Mouse (Mus musculus) gonadal fat pad, adult 2 months (tissue): ENCODE results near the gene Gpn2. TPM values are rescaled to one million over a fixed set of nuclear protein-coding genes. Genes with fewer than 3 reads are reported as not detected.

Source experiments
- DNase-seq: peaks from one replicate; pipeline ENCODE4 v3.0.0-alpha.2; 2012; ENCODE audit warnings: low read depth
- polyA plus RNA-seq: library from polyadenylated mRNA; depleted of rRNA; stranded (reverse); fragments of >200 nt; gene quantifications from 2 replicates; pipeline ENCODE4 v1.2.3, GENCODE M21; 2012

Gpn2 gene
- polyA plus RNA-seq, 1 experiment: 39.1 TPM

DNA sequence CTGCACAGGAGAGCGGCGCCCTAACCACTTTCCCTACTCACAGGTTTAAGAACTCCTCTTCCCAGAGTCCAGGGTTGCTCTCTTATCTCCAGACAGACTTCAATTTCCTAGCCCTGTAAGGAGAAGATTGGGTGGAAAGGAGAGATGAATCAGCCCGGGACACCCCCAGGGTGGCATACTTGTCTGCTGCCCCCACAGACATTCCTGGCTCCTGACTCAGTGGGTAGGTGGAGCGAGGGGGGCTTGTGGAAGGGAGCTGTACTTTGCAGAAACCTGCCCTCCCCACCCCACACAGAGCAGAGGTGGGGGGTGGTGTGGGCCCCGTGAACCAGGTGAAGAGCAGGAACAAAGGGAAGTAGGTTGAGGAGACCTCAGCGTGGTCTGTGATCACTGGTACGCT is 11.4 kb downstream of the Gpn2 start:
- no peak for DNase-seq

DNA sequence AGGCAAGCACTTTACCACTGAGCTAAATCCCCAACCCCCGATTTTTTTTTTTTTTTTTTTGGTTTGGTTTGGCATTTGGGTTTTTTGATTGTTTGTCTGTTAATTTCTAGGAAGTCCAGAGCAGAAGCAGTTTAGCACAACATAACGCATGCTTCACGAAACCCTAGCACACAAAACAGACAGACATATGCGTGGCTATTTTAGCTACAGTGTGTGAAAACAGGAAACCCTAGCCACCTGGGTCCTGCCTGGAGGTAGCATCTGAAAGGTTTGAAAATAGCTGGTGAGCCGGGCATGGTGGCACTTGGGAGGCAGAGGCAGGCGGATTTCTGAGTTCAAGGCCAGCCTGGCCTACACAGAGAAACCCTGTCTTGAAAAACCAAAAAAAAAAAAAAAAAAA is 11.9 kb downstream of the Gpn2 start:
- no peak for DNase-seq

DNA sequence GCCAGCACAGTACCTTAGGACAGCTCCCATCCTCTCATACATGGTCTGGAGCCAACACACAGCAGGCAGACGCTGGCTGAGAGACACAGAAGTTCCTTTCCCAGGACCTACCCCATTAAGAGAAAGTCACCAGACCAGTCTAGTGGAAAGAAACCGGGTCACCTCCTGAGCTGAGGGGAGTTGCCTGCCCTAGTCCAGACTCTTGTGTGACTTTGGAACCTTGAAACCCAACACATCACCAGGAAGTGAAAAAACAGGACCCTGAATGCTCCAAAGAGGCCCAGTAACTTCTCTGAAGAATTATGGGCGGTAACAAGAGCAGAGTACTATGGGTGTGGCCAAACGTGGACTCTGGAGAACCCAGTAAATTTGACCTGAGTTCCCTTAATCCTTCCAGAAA is 14.5 kb downstream of the Gpn2 start:
- no peak for DNase-seq

DNA sequence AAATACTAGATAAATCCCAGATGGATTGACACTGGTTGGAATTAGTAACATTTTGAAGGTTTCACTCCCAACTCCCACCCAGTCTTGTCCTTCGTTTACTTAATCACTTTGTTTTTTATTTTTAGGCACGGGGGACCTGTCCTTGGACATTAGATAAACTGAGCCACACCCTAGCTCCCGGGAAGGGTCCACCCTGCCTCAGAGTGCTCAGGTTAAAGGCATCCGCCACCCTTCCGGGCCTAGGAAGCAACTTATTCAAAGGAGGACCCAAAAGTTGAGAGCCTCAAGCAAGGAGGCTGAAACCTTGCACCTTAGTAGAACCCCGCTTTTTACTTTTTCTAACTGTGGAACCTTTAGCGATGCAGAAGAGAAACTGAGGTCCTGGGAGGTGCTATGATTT is 15.0 kb downstream of the Gpn2 start:
- no peak for DNase-seq

DNA sequence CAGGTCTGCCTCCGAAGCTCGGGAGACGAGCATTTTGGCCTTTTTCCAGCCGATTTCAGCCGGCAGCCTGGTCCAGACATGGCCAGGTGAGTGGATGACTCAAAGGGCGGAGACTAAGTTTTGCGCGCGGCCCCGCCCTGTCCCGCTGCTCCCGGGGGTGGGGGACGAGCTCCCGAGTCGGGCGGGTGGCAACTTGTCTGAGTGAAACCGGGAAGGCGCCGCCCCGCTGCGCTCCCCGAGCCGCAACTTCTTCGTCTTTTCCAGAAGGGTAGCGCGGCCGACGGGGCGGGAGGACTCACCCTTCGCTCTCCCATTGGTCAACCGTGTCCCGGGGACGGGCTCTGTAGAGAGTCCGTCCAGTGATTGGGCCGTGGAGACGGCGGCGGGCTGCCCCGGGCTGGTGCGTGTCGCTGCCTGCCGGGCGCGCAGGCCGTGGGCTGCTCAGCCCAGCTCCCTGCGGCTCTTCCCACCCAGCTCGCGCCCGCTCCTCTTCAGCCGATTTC is 15.5 kb downstream of the Gpn2 start:
- DNase-seq: no peak

DNA sequence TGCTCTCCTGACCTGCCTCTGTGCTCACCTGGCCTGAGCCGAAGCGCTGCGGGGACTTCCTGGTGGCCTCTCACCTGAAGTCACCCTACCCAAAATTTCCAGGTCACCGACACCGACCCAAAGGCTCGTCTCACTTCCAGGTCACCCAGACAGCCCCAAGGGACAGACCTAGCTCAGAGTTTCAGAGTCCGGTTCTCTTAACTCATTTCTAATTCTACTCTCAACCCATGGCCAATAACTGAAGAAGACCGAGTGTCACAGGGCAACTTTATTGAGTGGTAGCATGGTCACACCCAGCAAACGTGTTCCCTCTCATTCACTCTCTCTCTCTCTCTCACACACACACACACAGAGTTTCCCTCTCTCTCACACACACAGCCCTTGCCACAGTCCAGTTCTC is 16.1 kb downstream of the Gpn2 start:
- DNase-seq: no peak

DNA sequence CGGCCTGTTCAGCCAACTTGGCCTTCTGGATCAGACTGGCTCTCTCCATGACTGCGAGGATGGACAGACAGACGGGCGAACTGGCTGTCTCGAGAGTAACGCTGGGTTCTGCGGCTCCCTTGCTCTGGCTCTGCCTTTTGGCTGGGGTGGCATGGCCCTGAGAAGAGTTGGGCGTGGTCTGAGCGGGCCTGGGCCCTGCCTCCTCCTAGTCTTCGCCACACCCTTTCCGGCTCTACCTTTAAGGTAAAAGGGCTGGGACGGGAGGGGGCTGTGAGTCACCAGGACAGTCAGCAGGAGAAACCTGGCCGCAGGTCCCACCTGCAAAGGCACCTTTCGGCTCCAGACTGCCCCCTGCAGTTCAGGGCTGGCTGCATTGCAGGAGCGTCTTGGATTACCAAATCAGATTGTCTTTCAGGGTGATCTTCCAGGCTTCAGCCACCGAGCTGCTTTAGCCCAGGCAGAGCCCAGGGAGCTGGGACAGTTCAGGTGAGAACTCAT is 17.6 kb downstream of the Gpn2 start, which contains the start of gene Sfn:
Sfn (minus strand) TSS at position 448 of the 498 bp plus-strand sequence.
- DNase-seq: no peak

DNA sequence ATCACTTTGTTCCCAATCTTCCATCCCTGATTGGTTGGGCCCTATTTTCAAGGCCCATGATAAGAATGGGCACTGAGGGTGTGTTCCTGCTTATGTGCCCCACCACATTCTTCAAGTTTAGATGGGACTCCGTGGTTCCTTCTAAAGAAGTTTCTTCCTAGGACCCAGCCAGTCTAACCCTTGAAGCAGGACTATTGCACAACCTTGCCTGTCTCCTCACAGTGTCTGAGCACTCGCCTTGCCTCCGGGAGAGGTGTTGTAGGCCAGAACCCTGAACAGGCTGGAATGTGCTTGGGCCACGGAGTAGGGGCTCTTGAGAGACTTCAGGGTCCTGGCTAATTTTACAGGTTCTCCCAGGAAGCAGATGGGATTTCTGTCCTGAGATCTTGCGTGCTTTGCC is 18.9 kb downstream of the Gpn2 start:
- DNase-seq: no peak

DNA sequence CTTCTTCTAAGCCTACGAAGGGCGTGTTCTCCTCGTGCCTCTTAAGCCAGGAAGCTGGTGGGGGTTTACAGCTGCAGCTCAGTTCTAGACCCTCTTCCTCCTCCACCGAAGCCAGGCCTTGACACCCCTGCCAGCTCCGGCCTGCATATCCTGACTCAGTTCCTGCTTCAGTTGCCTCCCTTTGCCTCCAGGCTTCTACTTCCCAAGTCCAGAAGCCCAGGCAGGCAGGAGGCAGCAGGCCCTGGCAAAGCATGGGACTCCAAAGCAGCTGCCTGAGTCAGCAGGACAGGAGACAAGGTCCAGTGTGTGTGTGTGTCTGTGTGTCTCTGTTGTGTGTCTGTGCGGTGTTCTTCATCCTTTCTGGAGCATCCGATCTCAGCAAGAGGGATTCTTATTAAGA is 20.0 kb downstream of the Gpn2 start:
- DNase-seq: no peak

DNA sequence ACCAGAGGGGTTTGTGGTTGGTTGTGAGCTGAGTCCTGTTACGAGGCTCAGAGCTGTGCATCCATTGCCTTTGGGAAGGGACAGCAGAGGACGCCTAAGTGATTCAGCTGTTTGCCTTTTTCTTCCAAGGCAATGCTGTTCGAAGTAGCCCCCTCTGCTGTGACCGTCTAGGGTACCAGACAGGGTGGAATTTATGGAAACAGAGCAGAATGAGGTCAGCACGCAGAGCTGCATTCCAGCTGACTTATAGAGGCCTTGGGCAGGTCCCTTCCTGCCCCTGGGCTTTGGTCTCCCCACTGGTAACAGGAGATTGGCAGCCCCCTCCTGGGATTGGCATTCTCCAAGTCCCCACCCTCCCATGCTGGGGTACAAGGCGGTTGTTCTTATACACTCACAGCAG is 20.7 kb downstream of the Gpn2 start:
- DNase-seq: no peak

DNA sequence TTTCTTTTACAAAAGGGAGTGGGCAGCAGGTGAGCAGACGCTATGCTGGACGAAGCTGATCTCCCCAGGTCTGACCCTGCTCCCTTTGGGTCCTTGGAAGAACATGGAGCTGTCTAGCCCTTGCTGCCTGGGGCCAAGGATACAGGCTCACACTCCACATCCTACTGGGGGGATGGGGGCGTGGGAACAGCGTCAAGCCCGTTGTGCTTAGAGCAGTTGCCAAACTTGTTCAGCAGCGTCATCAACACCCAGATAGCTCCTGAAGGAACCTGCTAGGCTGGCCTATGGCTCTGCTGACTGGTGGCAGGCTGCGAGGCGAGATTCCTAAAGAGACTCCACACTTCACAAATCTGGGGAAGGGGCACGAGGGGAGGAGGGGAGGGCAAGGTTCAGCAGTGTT is 21.2 kb downstream of the Gpn2 start:
- no peak for DNase-seq

DNA sequence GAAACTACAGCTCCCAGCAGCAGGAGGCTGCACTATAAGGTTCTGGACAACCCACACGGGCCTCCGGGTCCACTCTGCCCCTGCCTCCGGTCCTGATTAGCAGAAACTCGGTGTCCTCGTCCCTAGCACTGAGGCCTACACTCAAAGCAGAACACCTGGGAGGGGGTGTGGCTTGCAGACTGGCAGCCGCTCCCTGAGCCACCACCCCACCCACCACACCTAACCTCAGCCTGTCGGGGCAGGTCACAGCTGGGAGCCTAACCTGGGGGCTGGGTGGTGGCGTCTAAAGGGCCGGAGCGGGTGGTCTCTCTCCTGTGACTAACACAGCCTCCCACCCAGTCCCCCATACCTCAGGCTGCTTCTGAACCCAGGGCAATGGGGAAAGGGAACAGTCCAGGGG is 23.1 kb downstream of the Gpn2 start:
- DNase-seq: no peak

DNA sequence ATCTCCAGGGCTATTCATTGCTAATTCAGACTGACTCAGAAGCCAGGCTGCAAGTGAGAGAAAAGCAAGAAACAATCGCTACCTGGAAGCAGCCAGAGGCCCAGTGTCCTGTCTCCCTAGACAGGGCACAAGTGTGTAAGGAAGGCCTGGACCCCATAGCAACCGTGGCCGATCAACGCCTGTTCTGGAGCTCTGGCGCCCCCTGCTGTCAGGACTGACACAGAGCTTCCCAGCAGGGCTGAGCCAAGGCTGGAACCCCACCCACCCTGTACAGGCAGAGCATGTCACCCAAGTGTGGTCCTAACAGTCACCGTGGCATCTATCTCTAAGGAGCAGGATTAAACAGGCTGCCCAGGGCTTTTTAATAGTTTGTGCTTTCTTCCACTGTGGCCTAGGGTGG is 25.6 kb downstream of the Gpn2 start:
- DNase-seq: no peak

DNA sequence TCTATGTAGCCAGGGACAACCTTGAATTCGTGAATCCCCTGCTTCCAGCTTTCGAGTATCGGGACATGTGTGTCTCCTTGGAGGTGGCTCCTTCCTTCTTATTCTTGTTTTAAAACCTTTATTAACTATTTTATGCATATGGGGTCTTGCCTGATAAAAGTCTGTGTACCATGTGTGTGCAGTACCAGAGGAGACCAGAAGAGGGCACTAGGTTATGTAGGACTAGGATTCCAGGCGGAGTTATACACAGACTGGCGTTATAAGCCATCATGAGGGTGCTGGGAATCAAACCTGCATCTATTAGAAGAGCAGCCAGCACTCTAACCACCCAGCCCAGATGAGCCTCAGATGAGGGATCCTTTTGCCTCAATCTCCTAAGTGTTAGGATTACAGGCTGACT is 27.7 kb downstream of the Gpn2 start:
- no peak for DNase-seq

DNA sequence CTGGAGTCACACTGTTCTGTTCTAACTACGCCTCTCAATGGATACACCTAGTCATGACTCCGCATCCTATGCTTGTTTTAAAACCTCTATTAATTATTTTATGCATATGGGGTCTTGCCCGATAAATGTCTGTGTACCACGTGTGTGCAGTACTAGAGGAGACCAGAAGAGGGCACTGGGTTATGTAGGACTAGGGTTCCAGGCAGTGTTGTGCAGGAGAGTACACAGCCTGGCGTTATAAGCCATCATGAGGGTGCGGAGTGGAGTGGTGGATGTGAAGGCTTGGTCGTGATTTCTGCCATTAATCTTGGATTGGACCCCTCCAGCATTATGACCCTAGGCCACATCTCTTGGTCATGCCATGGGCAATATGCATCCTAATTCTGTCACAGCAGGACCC is 28.3 kb downstream of the Gpn2 start:
- DNase-seq: no peak

DNA sequence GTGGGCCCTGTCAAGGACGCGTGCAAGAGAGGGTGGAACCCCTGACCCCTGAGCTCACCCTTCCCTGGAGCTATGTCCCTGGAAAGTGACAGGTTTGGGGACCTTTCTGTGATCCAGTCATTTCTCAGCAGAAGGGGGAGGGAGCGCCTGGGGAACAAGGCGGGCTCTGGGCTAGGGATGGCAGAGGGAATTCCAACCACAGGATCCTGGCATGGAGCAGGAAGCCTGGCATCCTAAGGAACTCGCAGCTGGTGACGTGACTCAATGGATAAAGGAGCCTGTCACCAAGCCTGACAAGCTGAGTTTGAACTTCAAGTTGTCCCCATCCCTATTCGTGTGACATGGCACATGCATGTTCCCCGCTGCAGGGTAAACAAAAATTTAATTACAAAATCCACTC is 28.9 kb downstream of the Gpn2 start:
- DNase-seq: no peak

DNA sequence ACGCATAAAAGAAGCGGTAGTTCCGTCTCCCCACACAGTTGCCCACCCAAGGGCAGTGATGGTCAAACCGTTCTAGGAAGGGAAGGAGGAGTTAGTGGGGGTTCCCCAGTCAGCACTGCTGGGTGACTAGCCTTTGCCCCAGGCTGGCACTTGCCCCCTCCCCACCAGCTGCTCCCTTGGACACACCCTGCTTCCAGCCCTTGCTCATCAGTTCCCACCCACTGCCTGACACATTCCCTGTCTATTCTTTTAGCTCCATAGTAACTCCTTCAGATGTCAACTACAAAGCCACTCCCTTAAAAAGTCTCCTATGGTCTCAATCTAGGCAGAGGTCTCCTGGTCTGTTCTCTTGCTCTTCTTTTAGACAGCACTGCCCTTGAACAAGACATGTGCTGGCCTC is 29.7 kb downstream of the Gpn2 start:
- DNase-seq: no peak

DNA sequence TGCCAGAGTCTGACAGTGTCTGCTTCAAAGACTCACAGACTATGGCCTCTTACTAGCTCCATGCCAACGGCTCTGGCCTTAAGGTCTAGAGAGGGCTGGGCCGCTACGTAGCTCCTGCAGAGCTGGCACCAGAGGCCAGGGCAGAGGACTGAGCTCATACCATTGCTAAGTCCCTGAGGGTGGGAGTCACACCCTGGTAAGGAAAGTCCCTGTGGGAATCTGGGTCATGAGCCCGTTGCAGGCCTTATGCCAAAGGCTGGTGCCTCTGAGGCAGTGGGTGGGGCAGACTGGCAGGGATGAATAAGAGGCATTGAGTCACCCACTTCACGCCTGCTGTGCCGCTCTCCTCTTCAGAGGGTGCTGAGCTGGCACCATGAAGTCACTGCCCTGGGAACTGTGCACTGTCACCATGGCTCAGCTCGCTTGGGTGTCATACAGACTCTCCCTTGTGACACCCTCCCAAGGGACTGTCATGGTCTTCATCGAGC is 30.2 kb downstream of the Gpn2 start:
- no peak for DNase-seq

DNA sequence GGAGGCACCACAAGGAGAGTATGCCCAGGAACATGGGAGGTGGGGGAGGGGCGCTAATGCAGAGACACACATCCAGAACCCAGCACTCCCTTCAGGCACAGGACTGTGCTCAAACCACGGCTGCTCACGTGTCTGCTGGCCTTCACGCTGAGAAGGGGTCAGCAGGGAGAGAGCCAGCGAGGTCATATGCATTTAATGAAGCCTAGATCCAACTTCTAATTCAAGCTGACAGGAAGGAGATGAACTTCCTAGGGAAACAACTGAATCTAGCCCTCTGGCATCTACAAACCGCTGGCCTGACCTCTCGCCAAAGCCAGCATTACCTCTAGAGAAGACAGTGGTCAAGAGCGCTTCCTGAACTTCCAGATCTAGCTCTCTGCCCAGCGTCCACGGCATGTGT is 31.3 kb downstream of the Gpn2 start:
- no peak for DNase-seq

DNA sequence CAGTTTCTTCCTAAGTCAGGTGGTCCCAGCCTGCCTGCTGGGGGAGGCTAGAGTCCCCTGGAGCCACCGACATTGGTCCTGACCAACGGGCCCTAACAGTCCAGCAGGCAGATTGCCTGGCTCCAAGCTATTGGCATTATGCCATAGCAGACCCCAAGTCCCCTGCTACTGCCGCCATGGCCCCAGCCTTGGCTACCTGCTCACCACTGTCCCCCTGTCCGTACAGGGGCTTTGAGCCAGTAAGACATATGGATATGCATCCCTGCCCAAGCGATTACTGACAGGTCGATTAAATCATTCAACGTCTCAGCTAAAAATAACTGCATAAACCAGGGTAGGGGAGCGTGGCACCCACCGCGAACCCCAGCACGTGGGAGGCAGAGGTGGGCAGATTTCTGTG is 33.8 kb downstream of the Gpn2 start:
- no peak for DNase-seq

DNA sequence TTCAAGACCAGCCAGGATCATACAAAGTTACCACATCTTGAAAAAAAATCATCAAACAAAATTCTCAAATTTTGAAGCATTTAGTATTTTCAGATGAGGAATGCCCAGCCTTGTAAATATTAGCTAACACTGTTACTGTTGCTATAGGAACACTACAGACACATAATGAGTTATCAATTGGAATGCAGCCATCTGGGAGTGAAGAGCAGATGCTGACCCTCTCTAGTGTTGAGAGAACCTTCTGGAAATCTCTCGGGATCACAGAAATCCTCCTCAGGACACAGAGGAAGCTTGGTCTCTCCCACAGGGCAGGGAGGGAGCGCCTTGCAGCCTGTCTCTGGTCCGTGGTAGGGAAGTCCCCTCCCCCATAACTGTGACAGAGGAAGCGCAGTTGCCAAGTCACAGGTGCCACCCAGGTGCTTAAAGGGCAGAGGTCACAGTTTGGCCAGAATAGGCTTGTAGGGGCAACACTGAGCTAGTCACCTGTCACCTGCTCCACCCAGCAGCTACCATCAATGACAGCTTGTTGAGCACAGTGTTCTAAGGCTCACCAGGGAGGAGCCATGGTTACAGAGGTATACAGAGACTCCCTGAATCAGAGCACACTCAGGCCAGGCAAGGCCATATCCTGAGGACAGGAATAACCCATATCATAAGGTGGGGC is 35.4 kb downstream of the Gpn2 start:
- DNase-seq: no peak

DNA sequence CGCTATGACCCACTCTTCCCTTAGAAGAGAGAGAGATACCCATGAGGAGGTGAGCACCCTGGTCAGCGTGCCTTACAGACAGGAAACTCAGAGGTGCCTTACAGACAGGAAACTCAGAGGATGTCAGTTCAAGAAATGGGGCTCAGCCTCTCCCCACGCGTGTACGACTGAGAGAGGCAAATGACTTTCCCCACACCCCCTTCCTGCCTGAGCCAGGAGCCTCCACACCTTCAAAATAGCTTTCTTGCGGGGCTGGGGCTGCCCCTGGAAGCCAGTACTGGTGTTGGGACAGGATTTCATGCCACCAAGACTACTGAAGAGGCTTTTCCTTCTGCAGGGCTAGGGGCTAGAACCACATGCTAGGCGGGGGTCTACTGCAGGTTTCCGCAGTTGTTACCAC is 36.5 kb downstream of the Gpn2 start:
- no peak for DNase-seq

DNA sequence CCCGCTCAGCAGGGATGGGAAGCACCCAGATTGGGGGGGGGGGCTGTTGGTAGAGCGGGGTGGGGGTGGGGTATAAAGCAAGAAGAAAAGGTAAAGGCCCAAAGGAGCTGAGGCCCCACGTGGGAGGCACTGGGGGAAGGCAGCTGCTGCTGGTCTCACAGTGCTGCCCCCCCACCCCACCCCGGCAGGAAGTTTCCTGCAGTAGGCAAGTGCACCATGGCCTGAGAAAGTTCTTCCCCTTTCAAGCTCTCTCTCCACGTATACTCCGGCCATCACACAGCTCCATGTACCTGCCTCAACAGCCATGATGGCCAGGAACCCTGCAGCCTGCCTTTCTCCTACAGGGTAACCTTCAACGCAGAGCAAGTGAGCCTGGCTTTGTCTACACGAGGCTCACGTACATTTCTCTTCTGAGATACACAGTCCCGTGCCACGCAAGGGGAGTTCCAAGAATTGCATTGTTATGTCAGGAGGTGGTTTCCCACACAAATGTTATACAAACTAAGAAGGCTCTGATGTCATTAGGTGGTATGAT is 38.1 kb downstream of the Gpn2 start:
- DNase-seq: no peak

DNA sequence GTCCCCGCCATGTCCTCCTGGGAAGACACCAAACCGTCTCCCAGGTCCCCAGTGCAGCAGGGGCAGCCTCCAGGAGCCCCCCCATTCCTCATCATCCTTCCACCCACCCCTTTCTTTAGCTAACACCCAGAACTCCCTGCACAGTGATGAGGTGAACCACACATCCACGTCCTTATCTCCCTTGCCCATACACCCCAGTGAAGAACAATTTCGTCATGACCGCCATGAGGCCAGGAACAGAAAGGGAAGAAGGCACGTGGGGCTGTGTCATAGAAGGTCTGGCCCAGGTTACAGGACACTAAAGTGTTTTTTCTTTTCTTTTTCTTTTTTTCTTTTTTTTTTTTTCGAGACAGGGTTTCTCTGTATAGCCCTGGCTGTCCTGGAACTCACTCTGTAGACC is 40.7 kb downstream of the Gpn2 start:
- no peak for DNase-seq
